Mouse (Mus musculus) forebrain, embryonic 15.5 days (tissue): ENCODE data around the gene Pknox1. TPM values are rescaled to one million over a fixed set of nuclear protein-coding genes. Genes with fewer than 3 reads are reported as not detected.

ENCODE experiments used
- ATAC-seq: fragments of 200-750 bp; cut with Nextera tagmentation; replicated peaks from 2 replicates; pipeline ENCODE4 v1.8.0; 2017; ENCODE audit warnings: mild to moderate bottlenecking, moderate TSS enrichment, moderate library complexity
- H3K27ac ChIP-seq: fragments of 300-500 bp; sonication (generic); replicated peaks from 2 replicates; pipeline ENCODE4 v1.5.1; 2015; ENCODE audit warnings: mild to moderate bottlenecking, inconsistent platforms
- H3K27me3 ChIP-seq: fragments of 300-500 bp; sonication (generic); 2 replicates; pipeline ENCODE4 v1.6.1; 2015; ENCODE audit warnings: inconsistent platforms
- H3K36me3 ChIP-seq: fragments of 300-500 bp; sonication (generic); 2 replicates; pipeline ENCODE4 v1.6.1; 2015; ENCODE audit warnings: mild to moderate bottlenecking, inconsistent platforms
- H3K4me1 ChIP-seq: fragments of 300-500 bp; sonication (generic); 2 replicates; pipeline ENCODE4 v1.6.1; 2015; ENCODE audit warnings: inconsistent platforms
- H3K4me2 ChIP-seq: fragments of 300-500 bp; sonication (generic); replicated peaks from 2 replicates; pipeline ENCODE4 v1.6.1; 2015; ENCODE audit warnings: mild to moderate bottlenecking, inconsistent platforms
- H3K4me3 ChIP-seq: fragments of 300-500 bp; sonication (generic); 2 replicates; pipeline ENCODE4 v1.5.1; 2015; ENCODE audit warnings: mild to moderate bottlenecking, inconsistent platforms
- H3K9ac ChIP-seq: fragments of 300-500 bp; sonication (generic); replicated peaks from 2 replicates; pipeline ENCODE4 v1.6.1; 2015; ENCODE audit warnings: mild to moderate bottlenecking, inconsistent platforms
- H3K9me3 ChIP-seq: fragments of 300-500 bp; sonication (generic); 2 replicates; pipeline ENCODE4 v1.6.1; 2016; ENCODE audit warnings: inconsistent platforms
- WGBS: fragments of 180-500 bp; shearing (Covaris S2); methylation state at CpG from one replicate; pipeline ENCODE4 v1.1.7; 2015; ENCODE audit warnings: mixed read lengths; 5-methylcytosine and 5-hydroxymethylcytosine counted together
- microRNA-seq: library from miRNA; unstranded; fragments of <30 nt; microRNA quantifications from one replicate; pipeline ENCODE4, GENCODE M21; 2016
- polyA plus RNA-seq: library from polyadenylated mRNA; unstranded; fragments of >200 nt; fragmentation: Nextera tagmentation; extraction: Ambion mirVana; gene quantifications from 2 replicates; pipeline ENCODE4 v1.2.1, GENCODE M21; 2015

Gene Pknox1
- polyA plus RNA-seq, 1 experiment from 2014 or later, result 33.2 TPM

DNA sequence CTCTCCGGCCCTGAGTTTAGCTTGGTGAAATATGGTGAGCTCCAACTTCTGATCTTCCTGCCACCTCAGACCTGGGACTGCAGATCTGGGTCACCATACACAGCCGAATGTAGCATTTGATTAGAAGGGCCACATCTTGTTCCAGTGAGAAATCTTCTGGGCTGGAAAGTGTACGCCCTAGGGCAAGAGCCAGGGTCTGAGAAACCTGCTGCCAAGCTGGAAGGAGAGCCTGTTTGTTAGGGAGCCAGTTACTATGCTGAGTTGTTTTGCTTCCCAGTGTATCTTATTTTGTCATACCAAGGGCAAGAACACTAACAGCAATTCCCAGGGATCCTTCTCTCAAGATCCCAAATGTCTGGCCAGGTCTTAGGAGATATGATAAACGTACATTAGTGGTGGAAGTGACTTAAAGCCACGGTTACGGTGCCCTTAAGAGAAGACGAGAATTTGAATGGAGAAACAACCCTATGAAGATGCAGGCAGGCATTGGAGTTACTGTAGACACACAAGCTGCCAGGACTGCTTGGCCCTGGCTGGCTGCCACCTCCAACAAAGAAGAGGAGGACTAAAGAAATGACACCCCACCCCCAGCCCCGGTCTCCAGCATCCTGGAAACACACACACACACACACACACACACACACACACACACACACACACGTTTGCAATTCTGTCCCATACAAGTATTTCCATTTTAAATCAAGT lies 73.5 kb downstream of the Pknox1 start:
- no peak overlapping the region for H3K9ac ChIP-seq
- no peaks in the 10 kb centered on the region for H3K27me3 ChIP-seq
- no peaks in the 10 kb centered on the region for H3K9me3 ChIP-seq
- H3K4me1 ChIP-seq, result peaks cover 30% of the 10 kb centered on the region
- 31% methylated on average over 9 of the region's 9 CpGs for WGBS
- peak overlapping the region; percentile 98 for H3K4me2 ChIP-seq
- no peaks in the 10 kb centered on the region for H3K36me3 ChIP-seq
- no peak overlapping the region for H3K4me3 ChIP-seq
- ATAC-seq, result peak; percentile 43; the same call in 1 of the 2 replicates
- peak overlapping the region; percentile 76 for H3K27ac ChIP-seq

DNA sequence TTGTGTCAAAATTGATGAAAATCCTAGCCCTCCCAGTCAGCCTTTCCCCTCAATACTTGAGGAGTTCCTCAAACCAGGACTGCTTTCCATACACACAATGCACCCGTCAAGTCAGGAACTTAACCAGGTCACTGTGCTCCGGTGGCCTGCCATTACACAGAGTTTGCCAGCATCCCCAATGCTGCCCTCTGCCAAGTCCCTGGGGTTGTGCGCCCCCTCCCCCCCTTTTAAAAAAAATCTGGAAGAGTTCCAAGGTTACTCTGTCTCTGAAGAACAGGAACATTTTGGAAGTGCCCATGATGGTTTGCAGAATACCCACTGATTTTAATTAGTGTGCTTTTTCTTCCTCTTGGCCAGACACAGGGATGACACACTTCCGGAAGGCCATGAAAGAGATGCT lies 75.1 kb downstream of the Pknox1 start:
- Histone ChIP-seq H3K4me2 (no peak overlapping the region), H3K9me3 (no peaks in the 10 kb centered on the region), H3K4me1 (peaks cover 30% of the 10 kb centered on the region), H3K4me3 (no peak overlapping the region), H3K36me3 (no peaks in the 10 kb centered on the region), H3K9ac (no peak overlapping the region), H3K27me3 (no peaks in the 10 kb centered on the region), H3K27ac (0 out of 2 replicates have a peak overlapping the region, but pooled peaks have one; percentile 8)
- WGBS, result 22% methylated on average over 4 of the region's 4 CpGs
- no peak for ATAC-seq

DNA sequence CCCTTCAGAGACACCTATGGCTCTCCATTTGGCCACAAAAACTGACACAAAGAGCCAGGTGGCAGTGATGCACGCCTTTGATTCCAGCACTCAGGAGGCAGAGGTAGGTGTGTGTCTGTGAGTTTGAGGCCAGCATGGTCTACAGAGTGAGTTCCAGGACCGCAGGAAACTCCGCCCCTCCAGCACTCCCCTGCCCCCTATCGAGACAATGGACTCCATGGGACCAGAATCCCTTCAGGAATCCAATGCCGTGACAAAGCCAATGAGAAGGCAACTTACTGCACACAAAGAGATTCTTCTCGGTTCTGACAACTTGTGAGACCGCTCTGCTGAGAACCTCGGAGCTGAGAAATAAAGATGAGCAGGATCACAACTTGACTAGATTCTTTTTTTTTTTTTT lies 77.8 kb downstream of the Pknox1 start:
- Histone ChIP-seq H3K36me3 (peaks cover 18% of the 10 kb centered on the region), H3K9me3 (no peaks in the 10 kb centered on the region), H3K9ac (no peak overlapping the region), H3K4me3 (no peak overlapping the region), H3K27me3 (no peaks in the 10 kb centered on the region), H3K4me1 (peaks cover 18% of the 10 kb centered on the region), H3K27ac (no peak overlapping the region), H3K4me2 (no peak overlapping the region)
- no peak for ATAC-seq
- 30% methylated on average over 8 of the region's 8 CpGs for WGBS

DNA sequence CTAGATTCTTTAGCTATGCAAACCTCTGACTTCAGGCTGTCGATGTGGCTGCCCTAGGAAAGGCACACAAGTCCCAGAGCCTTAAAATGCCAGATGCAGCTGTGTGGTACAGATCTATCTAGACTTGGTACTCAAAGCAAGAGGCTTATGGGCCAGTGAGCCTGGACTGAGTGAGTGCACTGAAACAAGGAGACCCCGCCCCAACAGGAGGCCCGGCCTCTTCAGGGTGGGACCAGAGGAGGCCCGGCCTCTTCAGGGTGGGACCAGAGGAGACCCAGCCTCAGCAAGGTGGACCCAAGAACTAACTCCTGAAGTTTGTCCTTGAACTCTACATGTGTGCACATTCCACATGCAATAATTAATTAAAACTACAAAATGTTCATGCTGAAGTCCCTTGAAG lies 78.4 kb downstream of the Pknox1 start:
- H3K4me1 ChIP-seq, result peaks cover 12% of the 10 kb centered on the region
- H3K36me3 ChIP-seq, result peaks cover 24% of the 10 kb centered on the region
- no peaks in the 10 kb centered on the region for H3K9me3 ChIP-seq
- ATAC-seq, result no peak
- WGBS, result 77% methylated on average over 4 of the region's 4 CpGs
- no peak overlapping the region for H3K4me2 ChIP-seq
- H3K27ac ChIP-seq, result no peak overlapping the region
- H3K4me3 ChIP-seq, result no peak overlapping the region
- no peaks in the 10 kb centered on the region for H3K27me3 ChIP-seq
- no peak overlapping the region for H3K9ac ChIP-seq

DNA sequence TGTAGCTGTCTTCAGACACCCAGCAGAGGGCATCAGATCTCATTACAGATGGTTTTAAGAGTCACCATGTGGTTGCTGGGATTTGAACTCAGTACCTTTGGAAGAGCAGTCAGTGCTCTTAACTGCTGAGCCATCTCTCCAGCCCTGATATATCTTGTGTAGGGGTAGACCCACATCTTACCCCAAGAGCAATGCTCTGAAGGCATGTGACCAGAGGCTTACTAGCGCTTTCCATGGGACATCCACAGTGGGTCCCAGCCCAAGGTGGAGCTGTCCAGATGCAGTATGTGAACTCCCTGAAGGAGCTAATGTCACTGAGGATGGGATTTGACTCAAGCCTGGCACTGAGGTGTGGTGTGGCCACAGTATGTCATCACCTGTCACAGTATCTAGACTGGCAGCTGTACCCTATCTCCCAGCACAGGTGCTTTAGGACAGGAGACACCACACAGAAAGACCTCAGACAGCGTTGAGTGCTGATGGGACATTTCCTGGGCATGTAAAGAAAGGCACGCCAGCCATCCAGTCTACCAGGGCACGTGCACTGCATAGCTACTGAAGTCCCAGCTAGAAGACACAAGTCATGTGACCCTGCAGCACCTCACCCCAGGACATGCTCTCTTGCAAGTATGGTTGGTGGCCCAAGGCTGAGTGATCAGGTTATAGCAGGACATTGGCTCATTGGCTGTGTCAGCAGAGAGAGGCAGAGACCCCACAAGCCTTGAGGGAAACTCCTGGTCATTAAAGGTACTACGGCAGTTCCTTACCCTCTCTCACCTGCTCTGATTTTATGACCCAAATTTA lies 81.9 kb downstream of the Pknox1 start:
- WGBS, result 97% methylated on average over 5 of the region's 5 CpGs
- Histone ChIP-seq H3K36me3 (peaks cover 58% of the 10 kb centered on the region), H3K27me3 (no peaks in the 10 kb centered on the region), H3K4me1 (no peaks in the 10 kb centered on the region), H3K27ac (no peak overlapping the region), H3K4me2 (no peak overlapping the region), H3K9me3 (no peaks in the 10 kb centered on the region), H3K4me3 (no peak overlapping the region), H3K9ac (no peak overlapping the region)
- ATAC-seq, result no peak

DNA sequence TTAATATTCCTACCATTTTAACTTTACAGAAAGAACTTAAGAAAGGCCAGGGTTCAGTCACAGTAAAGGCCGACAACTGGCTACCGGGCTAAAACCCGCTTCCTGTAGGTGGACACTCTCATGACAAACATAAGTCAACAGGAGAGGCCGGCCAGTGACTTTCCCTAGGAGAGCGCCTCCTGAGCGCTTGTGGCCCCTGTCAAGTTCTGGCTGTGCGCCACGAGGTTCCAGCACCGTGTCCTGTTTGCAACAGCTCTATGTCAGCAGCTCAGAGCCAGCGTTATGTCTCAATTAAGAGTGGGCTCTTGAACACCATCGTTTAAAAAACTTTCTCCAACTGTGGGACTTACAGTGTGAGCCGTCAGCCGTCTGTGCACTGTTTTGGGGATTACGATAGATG lies 87.6 kb downstream of the Pknox1 start:
- no peak for ATAC-seq
- Histone ChIP-seq H3K4me3 (no peak overlapping the region), H3K9me3 (no peaks in the 10 kb centered on the region), H3K27me3 (no peaks in the 10 kb centered on the region), H3K4me1 (peaks cover 16% of the 10 kb centered on the region), H3K9ac (no peak overlapping the region), H3K36me3 (peaks cover 85% of the 10 kb centered on the region), H3K4me2 (no peak overlapping the region), H3K27ac (no peak overlapping the region)
- WGBS, result 89% methylated on average over 14 of the region's 14 CpGs

DNA sequence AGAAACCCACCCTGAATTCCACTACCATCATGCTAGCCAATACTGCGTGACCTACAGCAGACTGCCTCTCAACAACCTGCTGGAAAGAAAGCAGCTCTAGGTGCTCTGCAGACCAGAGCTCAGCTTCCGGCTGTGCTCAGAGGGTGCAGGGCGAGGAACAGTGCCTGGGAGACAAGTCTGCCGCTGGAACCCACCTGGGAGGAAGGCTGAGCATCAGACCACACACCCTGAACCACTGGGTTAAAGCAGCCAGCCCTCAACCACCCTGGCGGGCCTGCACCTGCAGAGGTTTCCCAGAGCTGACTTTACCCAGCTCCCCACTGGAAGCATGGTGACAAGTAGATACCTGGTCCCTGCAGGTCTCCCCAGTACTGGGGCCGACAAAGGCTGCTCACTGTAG lies 88.7 kb downstream of the Pknox1 start:
- 89% methylated on average over 6 of the region's 6 CpGs for WGBS

DNA sequence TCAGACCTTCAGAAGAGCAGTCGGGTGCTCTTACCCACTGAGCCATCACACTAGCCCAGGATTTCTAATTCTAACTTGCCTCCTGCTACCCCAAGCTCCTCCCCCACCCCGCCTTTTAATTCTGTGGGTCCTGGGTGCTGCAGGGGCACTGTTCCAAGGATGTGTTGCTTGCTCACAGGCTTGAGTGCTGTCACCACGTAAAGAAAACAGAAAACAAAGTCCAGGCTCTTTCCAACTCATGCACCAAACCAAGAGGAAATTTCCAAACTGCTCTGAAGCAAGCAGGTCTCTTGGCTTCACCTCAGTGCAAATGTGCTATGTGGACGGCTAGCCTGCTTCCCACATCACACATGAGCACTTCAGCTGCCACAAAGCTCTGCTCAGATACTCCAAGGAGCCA lies 90.8 kb downstream of the Pknox1 start:
- H3K4me1 ChIP-seq, result peaks cover 37% of the 10 kb centered on the region
- H3K4me3 ChIP-seq, result no peak overlapping the region
- H3K9me3 ChIP-seq, result no peaks in the 10 kb centered on the region
- H3K27ac ChIP-seq, result no peak overlapping the region
- WGBS, result 73% methylated on average over 4 of the region's 4 CpGs
- H3K9ac ChIP-seq, result no peak overlapping the region
- no peak overlapping the region for H3K4me2 ChIP-seq
- no peak for ATAC-seq
- H3K27me3 ChIP-seq, result no peaks in the 10 kb centered on the region
- peaks cover 53% of the 10 kb centered on the region for H3K36me3 ChIP-seq

More for the DNA sequence above, 88.7 kb downstream of the Pknox1 start:
- H3K4me2 ChIP-seq, result no peak overlapping the region
- H3K4me1 ChIP-seq, result peaks cover 22% of the 10 kb centered on the region
- no peak overlapping the region for H3K9ac ChIP-seq
- H3K27ac ChIP-seq, result no peak overlapping the region
- no peaks in the 10 kb centered on the region for H3K27me3 ChIP-seq
- peaks cover 73% of the 10 kb centered on the region for H3K36me3 ChIP-seq
- H3K4me3 ChIP-seq, result no peak overlapping the region
- no peak for ATAC-seq
- H3K9me3 ChIP-seq, result no peaks in the 10 kb centered on the region

DNA sequence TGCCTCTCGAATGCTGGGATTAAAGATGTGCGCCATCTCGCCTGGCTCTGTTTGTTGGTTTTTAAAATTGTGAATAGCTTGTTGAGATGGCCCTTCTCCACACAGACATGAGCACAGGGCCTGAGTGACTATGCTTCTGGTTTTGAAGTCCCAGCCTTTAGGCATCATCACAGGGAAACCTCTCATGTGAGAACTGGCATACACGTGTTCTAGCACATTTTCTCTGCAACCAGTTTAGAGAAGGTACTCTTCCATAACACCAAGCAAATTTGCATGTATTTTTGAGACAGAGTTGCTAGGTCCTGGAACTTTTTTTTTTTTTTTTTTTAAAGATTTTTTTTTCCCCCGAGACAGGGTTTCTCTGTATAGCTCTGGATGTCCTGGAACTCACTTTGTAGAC lies 92.1 kb downstream of the Pknox1 start:
- H3K4me1 ChIP-seq, result peaks cover 39% of the 10 kb centered on the region
- 89% methylated on average over 5 of the region's 5 CpGs for WGBS
- no peak overlapping the region for H3K27ac ChIP-seq
- no peak overlapping the region; the same call in 1 of the 2 replicates for H3K4me2 ChIP-seq
- H3K9ac ChIP-seq, result no peak overlapping the region
- H3K4me3 ChIP-seq, result no peak overlapping the region
- no peaks in the 10 kb centered on the region for H3K9me3 ChIP-seq
- H3K27me3 ChIP-seq, result no peaks in the 10 kb centered on the region
- H3K36me3 ChIP-seq, result peaks cover 40% of the 10 kb centered on the region
- no peak for ATAC-seq

Small RNA genes within 50 kb of the gene (microRNA-seq; reads per million reads assigned to microRNA genes)
- gene Gm24970, result not detected

Other genes starting within 250 kb of the Pknox1 start
- gene Pde9a, start 178.5 kb upstream of the Pknox1 start, polyA plus RNA-seq, result 58.4 and 59.6 TPM in 2 replicates
- gene Wdr4, start 44.8 kb upstream of the Pknox1 start, polyA plus RNA-seq, result 40.3 and 41.5 TPM in 2 replicates
- gene Ndufv3, start 44.6 kb upstream of the Pknox1 start, polyA plus RNA-seq, result 334 and 349 TPM in 2 replicates
- gene Cbs, start 72.5 kb downstream of the Pknox1 start, polyA plus RNA-seq, result 9.8 and 10.6 TPM in 2 replicates
- 270 and 280 TPM in 2 replicates for gene U2af1, start 94.2 kb downstream of the Pknox1 start, polyA plus RNA-seq
- not detected in 2 replicates for gene Cryaa, start 113.1 kb downstream of the Pknox1 start, polyA plus RNA-seq